Mouse (Mus musculus): Measurements from ENCODE around the gene Lipi.

Gene Lipi

DNA sequence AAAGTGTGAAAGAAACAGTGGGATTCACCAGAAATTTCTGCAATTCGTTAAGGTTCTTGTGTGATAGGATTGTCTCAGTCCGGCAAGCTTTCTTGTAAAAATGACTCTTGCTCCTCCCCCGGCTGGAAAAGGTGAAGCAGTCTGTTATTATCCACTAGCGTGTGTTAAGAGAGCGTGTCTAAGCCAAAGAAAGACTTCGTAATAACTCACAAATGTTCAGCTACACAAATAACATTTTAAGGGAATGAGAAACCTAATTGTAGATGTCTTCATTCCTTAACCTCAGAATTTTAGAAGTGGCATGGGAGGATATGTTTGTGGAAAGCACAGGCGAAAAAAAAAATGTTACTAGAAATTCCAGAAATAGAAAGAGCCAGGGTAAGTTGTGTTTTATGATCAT is at the start of gene Lipi:
TSS of gene Lipi (minus strand) at position 101 of the 400 bp plus-strand sequence.
- no peak for DNase-seq (ENCODE audit: low spot score)

DNA sequence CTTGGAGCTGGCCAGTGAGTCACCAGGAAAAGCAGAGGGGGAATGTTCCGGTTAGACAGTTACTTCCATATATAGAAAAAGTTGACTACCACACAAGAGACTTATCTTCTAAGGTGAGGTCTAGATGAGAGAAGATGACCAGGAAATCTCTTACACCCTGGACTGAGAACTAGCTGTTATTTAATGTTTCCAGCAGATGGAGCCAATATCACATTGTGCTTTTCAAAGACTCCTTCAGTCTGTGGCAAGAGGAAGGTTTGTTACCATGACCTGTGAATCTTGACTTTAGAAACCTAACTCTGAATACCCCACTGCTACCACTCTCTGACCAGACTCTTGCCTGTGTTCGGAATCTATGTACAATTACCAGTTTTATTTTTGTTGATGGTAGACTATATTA is 42.0 kb upstream of the Lipi start:
- DNase-seq (ENCODE audit: low spot score) = no peak

DNA sequence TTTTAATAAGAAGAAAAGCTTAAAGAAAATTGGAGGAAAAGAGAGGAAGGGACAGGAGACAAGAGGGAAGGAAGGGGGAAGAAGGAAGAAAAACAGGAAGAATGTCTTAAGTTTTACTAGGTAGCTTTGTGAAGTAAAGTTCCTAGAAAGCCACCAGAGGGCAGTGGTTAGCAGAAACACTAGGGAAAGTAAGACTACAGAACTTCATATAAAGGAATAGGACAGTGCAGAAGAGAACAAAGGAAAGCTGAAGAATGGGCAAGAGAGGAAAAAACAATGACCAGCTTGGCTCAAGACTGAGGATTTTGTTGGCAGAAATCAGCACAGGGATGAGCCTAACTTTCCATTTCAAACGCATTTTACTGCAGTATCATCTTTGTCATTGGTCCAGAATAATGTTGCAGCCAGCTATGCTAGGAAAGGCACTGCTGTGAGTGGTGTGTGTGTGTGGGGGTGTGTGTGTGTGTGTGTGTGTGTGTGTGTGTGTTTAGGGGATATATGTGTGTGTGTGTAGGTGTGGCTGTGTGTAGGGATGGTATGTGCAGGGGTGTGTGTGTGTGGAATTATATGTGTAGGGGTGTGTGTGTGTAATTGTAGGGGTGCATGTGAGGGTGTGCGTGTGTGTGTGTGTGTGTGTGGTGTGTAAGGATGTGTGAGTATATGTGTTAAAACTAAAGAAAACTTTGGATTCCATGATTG is 31.9 kb upstream of the Lipi start:
- peak; percentile 73 for DNase-seq (ENCODE audit: low spot score)

DNA sequence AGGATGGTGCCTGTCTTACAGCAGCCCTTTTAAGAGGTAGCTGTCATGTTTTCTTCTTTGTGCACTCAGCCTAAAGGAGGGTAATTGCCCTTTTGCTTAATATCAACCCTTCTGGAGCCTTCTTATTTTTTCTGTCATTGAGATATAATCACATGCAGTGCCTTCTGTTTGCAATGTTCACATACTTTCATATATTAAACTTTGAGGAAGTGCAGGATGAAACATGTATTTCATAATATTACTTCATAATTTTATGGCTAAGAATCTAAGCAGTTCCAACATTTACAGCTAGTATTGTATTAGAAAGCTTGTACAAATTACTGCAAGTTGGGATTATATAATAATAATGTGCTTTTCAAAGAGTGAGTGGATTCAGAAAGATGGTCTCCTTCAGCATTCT is 26.7 kb upstream of the Lipi start:
- DNase-seq (ENCODE audit: low spot score) = no peak

DNA sequence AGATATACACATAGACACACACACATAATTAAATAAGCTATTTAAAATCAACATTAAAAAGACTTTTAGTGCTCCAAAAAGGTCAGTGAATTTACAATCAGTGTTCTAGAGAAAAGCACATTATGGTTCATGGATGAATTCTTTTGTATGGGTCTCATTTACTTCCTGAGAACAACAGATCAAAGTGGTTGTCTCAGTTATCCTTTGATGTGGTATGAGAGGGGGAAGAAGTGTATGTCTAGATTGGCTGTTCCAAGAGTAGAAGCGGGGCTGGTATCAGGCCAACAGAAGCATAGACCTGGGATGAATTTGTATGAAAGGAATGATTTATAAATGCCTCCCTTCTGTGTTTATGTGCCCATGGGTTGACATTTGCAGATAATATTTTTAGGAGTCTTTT is 20.6 kb upstream of the Lipi start:
- DNase-seq (ENCODE audit: low spot score) = no peak

DNA sequence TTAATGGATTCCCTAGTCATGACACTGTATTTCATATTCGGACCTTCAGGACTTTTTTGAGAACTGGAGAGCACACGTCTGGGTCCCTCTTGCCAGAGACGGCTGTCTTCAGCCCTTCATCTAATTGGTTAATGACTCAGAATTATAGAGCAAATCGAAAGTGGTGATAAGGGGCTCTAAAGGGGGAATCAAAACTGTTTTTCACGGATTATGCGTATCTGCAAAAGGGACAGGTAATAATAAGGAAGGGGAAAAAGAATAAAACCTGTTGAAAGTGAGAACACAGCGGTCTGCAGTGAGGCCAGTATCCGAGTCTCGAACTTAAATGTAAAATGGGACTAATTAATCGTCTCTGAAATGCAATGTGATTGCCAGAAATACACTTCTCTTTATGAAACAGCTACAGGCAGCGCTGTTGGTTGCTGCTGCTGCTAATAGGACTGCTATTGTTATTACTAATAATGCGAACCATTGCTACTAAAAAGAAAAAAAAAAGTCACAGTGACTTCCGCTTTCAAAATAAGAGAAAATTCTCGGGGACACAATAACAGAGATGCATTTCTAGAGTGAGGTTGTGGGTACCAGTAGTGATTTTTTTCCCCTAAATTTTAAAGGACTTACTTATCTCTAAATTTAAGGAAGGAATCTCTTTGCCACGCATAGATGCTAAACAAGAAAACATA is 7.8 kb upstream of the Lipi start:
- DNase-seq (ENCODE audit: low spot score) = no peak

DNA sequence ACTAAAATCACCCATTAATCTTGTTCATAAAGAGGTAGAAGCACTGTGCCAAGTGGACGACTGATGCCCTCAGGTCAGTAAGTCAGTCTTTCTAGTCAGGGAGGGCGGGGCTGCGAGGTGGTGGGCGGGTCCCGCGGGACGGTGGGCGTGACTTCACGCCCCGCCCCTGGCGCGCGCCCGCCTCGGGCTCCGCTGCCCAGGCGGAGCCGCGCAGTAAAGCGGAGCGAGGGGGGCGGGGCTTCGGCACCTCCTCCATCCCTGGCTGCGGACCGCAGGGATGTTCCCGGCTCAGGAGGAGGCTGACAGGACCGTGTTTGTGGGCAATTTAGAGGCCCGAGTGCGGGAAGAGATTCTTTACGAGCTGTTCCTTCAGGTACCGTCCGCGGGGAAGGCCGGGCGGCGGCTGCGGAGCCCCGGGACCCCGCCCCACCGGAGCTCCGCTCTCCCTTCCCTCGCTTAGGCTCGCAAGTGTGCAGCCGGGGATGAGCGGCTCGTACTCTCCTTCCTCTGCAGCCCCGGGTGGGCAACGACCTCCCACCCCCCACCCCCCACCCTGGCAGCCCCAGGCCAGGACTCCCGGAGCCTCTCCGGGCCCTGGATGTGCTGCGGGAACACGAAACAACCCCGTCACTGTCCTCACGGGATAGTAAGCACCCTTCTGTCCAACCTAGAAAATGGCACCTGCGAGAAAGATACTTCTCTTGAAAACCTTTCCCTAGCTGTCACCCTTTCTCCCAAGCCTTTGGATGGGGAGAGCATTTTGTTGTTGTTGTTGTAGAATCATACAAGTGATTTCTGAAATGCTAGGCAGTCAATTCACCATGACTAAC is 7.0 kb upstream of the Lipi start, which contains the start of gene Rbm11:
TSS of gene Rbm11 (plus strand) at position 174 of the 830 bp plus-strand sequence.
- DNase-seq (ENCODE audit: low spot score) = no peak

DNA sequence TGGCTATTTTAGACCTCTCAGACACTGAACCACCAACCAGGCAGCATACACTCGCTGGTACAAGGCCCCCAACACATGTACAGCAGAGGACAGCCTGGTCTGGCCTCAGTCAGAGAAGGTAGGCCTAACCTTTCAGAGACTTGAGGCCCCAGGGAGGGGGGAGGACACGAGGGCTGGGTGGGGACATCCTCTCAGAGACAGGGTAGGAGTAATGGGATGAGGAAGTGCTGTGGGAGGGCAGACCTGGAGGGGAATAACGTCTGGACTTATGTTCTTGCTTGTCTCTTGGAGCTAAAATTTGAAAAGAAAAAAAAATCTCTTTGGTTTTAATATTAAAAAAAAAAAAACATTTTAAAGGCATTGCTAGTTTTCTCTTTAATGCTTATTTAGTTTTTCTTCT is 605 bp upstream of the Lipi start:
- DNase-seq (ENCODE audit: low spot score) = no peak

DNA sequence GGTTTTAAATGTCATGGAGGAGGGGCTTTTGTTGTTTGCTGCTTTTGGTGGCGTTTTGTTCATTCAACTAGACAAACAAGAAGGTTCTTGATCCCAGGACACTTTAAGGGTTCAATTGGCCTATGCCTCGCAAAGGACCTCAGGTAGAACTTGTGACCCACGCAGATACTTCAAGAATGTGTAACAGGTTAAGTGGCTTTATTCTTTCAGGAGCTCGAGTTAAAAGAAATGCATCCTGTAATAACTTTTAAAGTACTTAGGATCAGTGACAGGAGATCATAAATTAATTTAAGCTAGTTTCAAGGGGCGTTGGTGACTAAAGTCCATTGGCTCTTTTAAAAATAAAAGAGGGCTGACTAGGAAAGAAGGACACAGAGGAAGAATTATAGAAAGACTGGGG is 3.6 kb downstream of the Lipi start:
- DNase-seq (ENCODE audit: low spot score) = no peak

DNA sequence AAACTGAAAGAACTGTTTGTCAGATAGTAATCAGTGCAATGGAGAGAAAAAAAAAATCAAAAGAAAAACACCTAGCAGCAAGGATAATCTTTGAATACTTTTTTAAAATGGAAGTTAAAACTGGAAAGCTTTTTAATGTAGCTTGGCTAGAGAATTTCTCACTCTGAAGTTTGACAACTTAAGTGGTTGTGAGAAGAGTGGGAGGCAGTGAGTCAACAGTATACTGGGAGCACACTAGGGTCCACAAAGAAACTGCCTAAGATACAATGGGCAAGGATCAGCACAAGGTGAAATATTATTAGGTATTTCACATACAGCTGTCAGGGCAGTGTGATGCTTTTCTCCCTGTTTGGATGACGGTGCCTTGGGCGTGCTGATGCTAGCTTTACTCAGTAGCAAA is 23.0 kb downstream of the Lipi start:
- DNase-seq (ENCODE audit: low spot score) = no peak

DNA sequence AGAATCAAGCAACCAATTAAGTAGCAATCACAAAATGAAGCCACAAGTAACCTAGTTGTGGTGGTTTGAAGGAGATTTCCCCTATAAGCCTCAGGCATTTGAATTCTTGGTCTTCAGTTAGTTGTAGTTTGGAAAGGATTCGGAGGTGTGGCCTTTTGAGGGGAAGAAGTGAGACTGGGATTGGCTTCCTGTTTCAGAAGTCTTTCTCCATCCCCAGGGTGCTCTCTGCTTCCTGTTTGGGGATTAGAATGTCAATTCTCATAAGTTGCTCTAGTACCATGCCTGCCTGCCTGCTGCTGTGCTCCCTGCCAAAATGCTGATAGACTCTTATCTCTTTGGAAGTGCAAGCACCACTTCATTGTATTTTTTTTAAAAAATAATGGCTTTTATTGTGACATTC is 40.6 kb downstream of the Lipi start:
- DNase-seq (ENCODE audit: low spot score) = no peak

DNA sequence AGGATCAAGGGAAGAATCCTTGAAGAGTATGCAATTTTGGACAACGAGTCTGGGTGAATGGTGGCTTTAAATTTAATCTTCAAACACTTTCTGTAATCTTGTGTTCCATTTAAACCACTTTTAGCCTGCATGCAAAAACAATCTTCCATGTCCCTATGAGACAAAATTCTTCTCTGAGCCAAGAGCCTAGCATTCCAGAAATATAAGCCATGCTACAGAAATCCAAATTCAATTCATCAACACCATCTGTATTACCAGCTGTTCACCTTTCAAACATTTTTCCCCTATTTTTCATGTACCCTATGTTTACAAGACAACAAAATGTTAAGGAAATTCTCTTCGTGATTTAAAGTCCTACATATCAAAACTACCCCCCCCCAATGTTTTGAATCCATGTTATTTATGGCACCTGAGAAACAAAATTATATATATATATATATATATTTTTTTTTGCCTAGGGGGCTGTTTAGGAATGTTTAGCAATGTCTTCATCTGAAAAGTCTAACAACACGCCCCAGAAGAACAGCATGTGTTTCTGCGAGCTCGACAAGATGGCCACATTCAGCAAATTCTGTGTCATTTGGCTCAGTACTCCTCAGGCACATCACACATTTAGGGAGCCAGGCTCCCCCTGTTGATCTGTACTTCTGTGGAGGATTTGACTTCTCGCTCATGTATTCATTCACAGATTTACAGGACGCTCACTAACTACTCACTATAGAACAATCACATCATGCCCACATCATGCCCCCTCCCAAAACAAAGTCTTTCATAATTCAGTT is 47.9 kb downstream of the Lipi start:
- DNase-seq (ENCODE audit: low spot score) = no peak

DNA sequence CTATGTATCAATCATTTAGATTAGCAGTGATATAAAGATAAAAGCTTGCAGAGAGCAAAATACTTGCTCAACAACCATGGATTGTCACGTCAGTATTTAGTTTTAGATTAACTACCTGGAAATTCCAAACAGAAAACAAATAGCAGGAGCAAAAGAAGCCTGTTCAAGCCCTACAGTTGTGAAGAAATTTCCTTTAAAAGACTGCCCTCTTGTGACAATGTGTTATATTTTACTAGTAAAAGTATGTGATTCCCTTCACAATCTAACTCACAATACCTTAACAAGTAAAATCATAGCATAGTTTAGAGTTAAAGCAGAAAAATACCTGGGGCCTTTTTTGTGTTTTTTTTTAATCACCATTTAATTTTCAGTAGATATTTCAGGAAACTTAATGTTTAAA is 54.2 kb downstream of the Lipi start:
- DNase-seq (ENCODE audit: low spot score) = no peak

DNA sequence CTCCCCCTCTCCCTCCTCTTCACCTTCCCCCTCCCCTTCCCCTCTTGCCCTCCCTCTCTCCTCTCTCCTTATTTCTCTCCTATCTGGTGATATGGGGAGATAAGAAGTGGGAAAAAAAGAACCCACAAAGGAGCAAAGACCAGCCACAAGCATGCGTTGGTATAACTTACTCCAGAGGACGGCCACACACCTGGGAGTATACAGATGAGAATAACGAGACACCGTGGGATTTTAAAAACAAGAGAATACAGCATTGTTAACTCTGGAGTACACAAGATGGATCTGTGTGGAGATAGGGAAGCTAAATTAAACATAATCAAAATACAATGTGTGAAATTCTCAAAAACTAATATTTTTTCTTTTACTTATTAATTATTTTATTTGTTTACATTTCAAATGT is 89.3 kb downstream of the Lipi start:
- DNase-seq (ENCODE audit: low spot score) = no peak
